Mouse (Mus musculus): Measurements from ENCODE around the gene Lypd6.

- no peak for TF ChIP-seq CTCF (IDR thresholded peaks at IDR 0.05; ENCODE audit: low read depth, low read length)
- TF ChIP-seq POLR2A (IDR thresholded peaks at IDR 0.05; ENCODE audit: extremely low read depth, insufficient read depth, low read length), result no peak
Observed at GRCm38 (mm10) chr2:50166082-50166481, 99.9 kb downstream of the Lypd6 start.
